Mouse (Mus musculus): Measurements from ENCODE around the gene Bcat1. TPM values are rescaled to one million over a fixed set of nuclear protein-coding genes. Genes with fewer than 3 reads are reported as not detected.

Gene Bcat1
- total RNA-seq, 2 experiments from 2014 or later: 88.1 to 88.7 TPM

- no peak for DNase-seq (ENCODE audit: low spot score in 2 of 2)
These were observed 61.0 kb downstream of the Bcat1 start for GRCm38 (mm10) chr6:145014944-145015343.

GRCm38 (mm10) chr6:145012699-145013098 is 63.3 kb downstream of the Bcat1 start:
- no peak for DNase-seq (ENCODE audit: low spot score in 2 of 2)

- DNase-seq (ENCODE audit: low spot score in 2 of 2): no peak
These were observed 64.8 kb downstream of the Bcat1 start for GRCm38 (mm10) chr6:145011141-145011540.

- DNase-seq (ENCODE audit: low spot score in 2 of 2): peak in 1 of 2 experiments; percentile 31
These were observed 65.8 kb downstream of the Bcat1 start for GRCm38 (mm10) chr6:145009859-145010818.

GRCm38 (mm10) chr6:145003459-145003858 is 72.5 kb downstream of the Bcat1 start:
- no peak for DNase-seq (ENCODE audit: low spot score in 2 of 2)

GRCm38 (mm10) chr6:145002094-145002936 is 73.7 kb downstream of the Bcat1 start:
- DNase-seq (ENCODE audit: low spot score in 2 of 2): no peak

- no peak for DNase-seq (ENCODE audit: low spot score in 2 of 2)
These were observed 74.5 kb downstream of the Bcat1 start for GRCm38 (mm10) chr6:145001493-145001892.

- DNase-seq (ENCODE audit: low spot score in 2 of 2): no peak
These were observed 78.8 kb downstream of the Bcat1 start for GRCm38 (mm10) chr6:144997229-144997628.

GRCm38 (mm10) chr6:144992111-144992510 is 83.9 kb downstream of the Bcat1 start:
- DNase-seq (ENCODE audit: low spot score in 2 of 2): no peak

- no peak for DNase-seq (ENCODE audit: low spot score in 2 of 2)
These were observed 86.8 kb downstream of the Bcat1 start for GRCm38 (mm10) chr6:144989193-144989592.

- peak in 1 of 2 experiments; percentile 16 for DNase-seq (ENCODE audit: low spot score in 2 of 2)
These were observed 88.3 kb downstream of the Bcat1 start for GRCm38 (mm10) chr6:144987676-144988075.

- no peak for DNase-seq (ENCODE audit: low spot score in 2 of 2)
These were observed 88.8 kb downstream of the Bcat1 start for GRCm38 (mm10) chr6:144987216-144987615.

- DNase-seq (ENCODE audit: low spot score in 2 of 2): no peak
These were observed 91.8 kb downstream of the Bcat1 start for GRCm38 (mm10) chr6:144984221-144984620.

GRCm38 (mm10) chr6:144982093-144982492 is 93.9 kb downstream of the Bcat1 start:
- no peak for DNase-seq (ENCODE audit: low spot score in 2 of 2)

GRCm38 (mm10) chr6:144972351-144972750 is 103.6 kb downstream of the Bcat1 start:
- DNase-seq (ENCODE audit: low spot score in 2 of 2): no peak

GRCm38 (mm10) chr6:144970900-144971299 is 105.1 kb downstream of the Bcat1 start:
- no peak for DNase-seq (ENCODE audit: low spot score in 2 of 2)

GRCm38 (mm10) chr6:144967536-144967935 is 108.4 kb downstream of the Bcat1 start:
- DNase-seq (ENCODE audit: low spot score in 2 of 2): no peak

GRCm38 (mm10) chr6:144964205-144964604 is 111.8 kb downstream of the Bcat1 start:
- peak in 1 of 2 experiments; percentile 45 for DNase-seq (ENCODE audit: low spot score in 2 of 2)

GRCm38 (mm10) chr6:144963156-144963555 is 112.8 kb downstream of the Bcat1 start:
- no peak for DNase-seq (ENCODE audit: low spot score in 2 of 2)

GRCm38 (mm10) chr6:144962013-144962354 is 114.0 kb downstream of the Bcat1 start:
- DNase-seq (ENCODE audit: low spot score in 2 of 2): no peak

GRCm38 (mm10) chr6:144961253-144962012 is 114.6 kb downstream of the Bcat1 start:
- peak; percentile 45 to 47 for DNase-seq (ENCODE audit: low spot score in 2 of 2)
